In genomic region chr14:87537127-87537819, GRCm38 (mm10) we compare ENCODE assay signal across 15 mouse cellular contexts.
DNase-seq lines count a peak whose midpoint lies in the region; ATAC-seq and TF ChIP-seq lines count a peak whose summit lies in the region.
"Had no signal": no experiment of that assay in that cellular context is flagged by ENCODE, and none has a peak within 500 bp of the region (broad histone marks: within the 10 kb centered on the region; RNA-seq: fewer than 3 reads in every experiment).

No protein-coding gene starts in this region.

- no peak overlapping the region for H3K27ac ChIP-seq in kidney, postnatal 0 days
- no peak overlapping the region for H3K27ac ChIP-seq in liver, postnatal 0 days (ENCODE audit: low read depth)
- H3K27ac ChIP-seq: heart, embryonic 10.5 days; limb, embryonic 13.5 days; neural tube, embryonic 12.5 days had no signal

- no peak overlapping the region for H3K4me3 ChIP-seq in kidney, postnatal 0 days (replicated peaks; ENCODE audit: low read depth, low read length)
- no peak overlapping the region for H3K4me3 ChIP-seq in E14TG2a.4 (replicated peaks; ENCODE audit: low read length)
- no peak overlapping the region for H3K4me3 ChIP-seq in liver, postnatal 0 days (ENCODE audit: low read depth, low read length)
- H3K4me3 ChIP-seq: heart, embryonic 10.5 days; limb, embryonic 13.5 days; neural tube, embryonic 12.5 days had no signal

- no peaks in the 10 kb centered on the region for H3K9me3 ChIP-seq in kidney, postnatal 0 days (replicated peaks; ENCODE audit: low read length)
- H3K9me3 ChIP-seq in E14TG2a.4 (ENCODE audit: low read length): no peaks in the 10 kb centered on the region
- no peaks in the 10 kb centered on the region for H3K9me3 ChIP-seq in liver, postnatal 0 days (ENCODE audit: low read length)
- H3K9me3 ChIP-seq: G1E; heart, embryonic 10.5 days; limb, embryonic 13.5 days; neural tube, embryonic 12.5 days had no signal

- H3K9ac ChIP-seq in kidney, postnatal 0 days (ENCODE audit: low read depth, low read length): no peak overlapping the region
- H3K9ac ChIP-seq in liver, postnatal 0 days (replicated peaks): no peak overlapping the region
- H3K9ac ChIP-seq: limb, embryonic 13.5 days; neural tube, embryonic 12.5 days had no signal

- TF ChIP-seq EP300 in liver, postnatal 0 days (IDR thresholded peaks at IDR 0.05; ENCODE audit: low read depth): no peak

- H3K4me1 ChIP-seq in kidney, postnatal 0 days (replicated peaks; ENCODE audit: insufficient read depth, low read length): no peaks in the 10 kb centered on the region
- no peaks in the 10 kb centered on the region for H3K4me1 ChIP-seq in E14TG2a.4 (replicated peaks; ENCODE audit: low read depth, low read length)
- H3K4me1 ChIP-seq in liver, postnatal 0 days (ENCODE audit: insufficient read depth): no peaks in the 10 kb centered on the region
- H3K4me1 ChIP-seq: heart, embryonic 10.5 days; limb, embryonic 13.5 days; neural tube, embryonic 12.5 days had no signal

- ATAC-seq in kidney, postnatal 0 days (replicated peaks; ENCODE audit: low FRiP score, low read depth): no peak
- 0 out of 2 replicates have a peak, but pooled peaks have one; percentile 77 for ATAC-seq in megakaryocyte-erythroid progenitor cell, adult 5-6 weeks (replicated peaks; ENCODE audit: low FRiP score, low TSS enrichment, poor library complexity, severe bottlenecking)
- no peak for ATAC-seq in liver, postnatal 0 days
- no peak for ATAC-seq in erythroid progenitor cell, adult 5-6 weeks (replicated peaks; ENCODE audit: low FRiP score, poor library complexity, severe bottlenecking)

- no peak for DNase-seq in kidney, postnatal 0 days (ENCODE audit: low spot score)
- DNase-seq in kidney, adult 9 months: no peak
- peak; percentile 25 for DNase-seq in CD4-positive, CD25-positive, alpha-beta regulatory T cell, adult 2 months (ENCODE audit: low read depth, low spot score)
- DNase-seq in liver, postnatal 0 days: no peak
- DNase-seq in cerebellum, adult 18-20 months: no peak
- DNase-seq: cerebellum, adult 9-11 months; kidney, adult 18-20 months; right cerebral cortex, adult 18-20 months had no signal

- peak; percentile 29; the same call in 1 of the 2 replicates for TF ChIP-seq CTCF in kidney, postnatal 0 days (IDR thresholded peaks at IDR 0.05; ENCODE audit: low read depth)
- TF ChIP-seq CTCF in E14TG2a.4 (conservative IDR thresholded peaks at IDR 0.05; ENCODE audit: low read length): peak; percentile 25
- no peak for TF ChIP-seq CTCF in liver, postnatal 0 days (IDR thresholded peaks at IDR 0.05; ENCODE audit: low read depth)

- no peak overlapping the region for H3K4me2 ChIP-seq in kidney, postnatal 0 days (ENCODE audit: low read length)
- H3K4me2 ChIP-seq in liver, postnatal 0 days (ENCODE audit: low read depth, low read length): no peak overlapping the region
- H3K4me2 ChIP-seq: limb, embryonic 13.5 days; neural tube, embryonic 12.5 days had no signal

- H3K27me3 ChIP-seq in kidney, postnatal 0 days (ENCODE audit: insufficient read depth, low read length): no peaks in the 10 kb centered on the region
- no peaks in the 10 kb centered on the region for H3K27me3 ChIP-seq in E14TG2a.4 (ENCODE audit: insufficient read depth, low read length)
- H3K27me3 ChIP-seq in liver, postnatal 0 days (ENCODE audit: insufficient read depth, low read length): no peaks in the 10 kb centered on the region
- H3K27me3 ChIP-seq: limb, embryonic 13.5 days; neural tube, embryonic 12.5 days had no signal

- WGBS in kidney, postnatal 0 days: 94% methylated on average over 4 of the region's 4 CpGs
- WGBS in liver, postnatal 0 days (ENCODE audit: insufficient replicate concordance): 79% methylated on average over 4 of the region's 4 CpGs

- no peaks in the 10 kb centered on the region for H3K36me3 ChIP-seq in kidney, postnatal 0 days (ENCODE audit: insufficient read depth, low read length)
- H3K36me3 ChIP-seq in E14TG2a.4 (ENCODE audit: insufficient read depth, low read length): no peaks in the 10 kb centered on the region
- no peaks in the 10 kb centered on the region for H3K36me3 ChIP-seq in liver, postnatal 0 days (replicated peaks; ENCODE audit: insufficient read depth, low read length)
- H3K36me3 ChIP-seq: neural tube, embryonic 12.5 days had no signal
